Mouse (Mus musculus): ENCODE results near the gene Gm49394.

The Gm49394 gene

DNA sequence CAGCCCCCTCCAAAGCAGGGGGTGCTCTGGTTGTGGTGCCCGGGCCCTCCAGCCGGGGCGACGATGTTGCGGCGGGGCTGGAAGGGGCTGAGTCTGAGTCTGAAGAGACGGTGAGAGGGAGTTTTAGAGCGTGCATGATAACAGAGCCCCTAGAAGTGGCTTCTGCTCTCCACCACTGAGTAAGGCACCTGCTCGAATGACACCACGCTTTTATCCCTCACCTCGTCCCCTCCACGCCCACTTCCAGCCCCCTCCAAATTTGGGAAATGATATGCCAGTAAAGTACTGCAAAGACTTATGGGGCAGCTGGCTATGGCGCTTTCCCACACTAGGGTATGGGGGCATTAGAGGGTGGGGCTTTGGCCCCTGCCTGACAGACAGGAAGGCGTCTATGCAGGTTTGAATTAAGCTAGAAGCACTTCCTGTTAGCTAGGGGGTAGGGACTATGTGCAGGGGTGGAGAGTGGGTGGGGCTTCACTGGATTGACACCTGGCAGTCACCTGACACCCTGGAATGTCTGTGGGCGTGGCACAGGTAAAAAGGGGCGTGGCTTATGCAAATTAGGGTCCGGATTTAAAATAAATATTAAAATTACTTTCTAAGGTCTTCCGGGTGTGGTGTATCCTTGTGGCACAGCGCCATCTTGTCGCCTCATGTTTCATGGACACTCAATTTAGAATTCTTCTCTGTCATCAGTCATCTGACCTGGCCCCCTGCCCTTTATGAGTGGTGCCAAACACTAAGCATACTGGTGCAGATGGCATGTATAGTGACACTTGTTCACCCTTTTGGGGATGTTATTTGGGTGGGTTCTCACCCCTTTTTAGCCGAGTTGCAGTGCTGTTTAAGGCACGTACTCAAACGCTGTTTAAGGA is at the start of gene Gm49394:
Gm49394 (minus strand) TSS at position 192 of the 875 bp plus-strand sequence.
- no peak for DNase-seq

DNA sequence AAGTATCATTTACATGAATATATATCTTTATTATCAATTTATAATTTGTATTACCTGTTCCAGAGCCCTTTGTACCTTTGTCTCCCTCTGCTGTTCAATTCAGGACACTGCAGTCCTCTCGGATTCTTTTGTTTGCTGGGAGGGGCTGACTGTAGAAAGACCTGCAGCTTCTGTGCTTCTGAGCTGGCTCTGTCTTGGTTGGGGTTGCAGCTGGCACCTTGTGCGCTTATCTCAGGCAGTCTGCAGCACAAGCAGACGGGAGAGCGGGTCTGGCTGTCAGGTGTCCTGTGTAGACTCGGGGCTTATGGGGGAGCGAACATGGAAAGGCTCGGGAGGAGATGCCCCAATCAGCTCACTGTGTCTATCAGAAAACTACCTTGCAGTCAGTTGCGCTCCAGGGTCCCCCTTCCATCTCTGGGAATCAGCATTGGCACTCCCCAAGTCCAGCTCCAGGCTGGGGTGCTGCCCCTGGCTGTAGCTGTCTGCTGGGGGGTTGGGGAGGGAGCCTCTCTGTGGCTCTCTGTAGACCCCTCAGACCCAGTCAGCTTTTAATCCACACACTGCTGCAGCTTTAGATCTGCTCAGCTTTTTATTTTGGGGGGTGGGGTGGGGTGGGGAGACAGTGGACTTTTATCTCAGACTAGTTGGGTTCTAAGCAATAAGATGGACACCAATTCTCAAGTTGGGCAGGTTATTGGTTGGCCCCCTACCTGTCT is 45.2 kb upstream of the Gm49394 start:
- DNase-seq: peak; percentile 34 to 54

DNA sequence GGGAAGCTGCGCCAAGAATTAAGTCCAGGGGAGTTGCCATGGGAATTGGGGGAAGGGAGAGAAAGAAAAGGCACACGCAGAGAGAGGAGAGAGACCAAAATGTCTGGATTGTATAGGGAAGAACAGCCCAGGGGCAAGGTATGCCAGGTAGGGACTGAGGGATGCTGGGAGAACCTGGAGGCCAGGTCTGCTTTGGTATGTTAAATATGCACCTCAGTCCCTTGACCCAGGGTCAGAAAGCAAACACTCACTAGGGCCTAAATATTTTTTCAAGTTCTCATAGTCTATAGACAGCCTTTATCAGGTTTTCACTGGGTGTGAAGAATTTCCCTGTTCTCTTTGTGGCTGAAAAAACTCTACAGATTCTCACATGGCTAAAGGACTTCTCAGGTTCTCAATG is 37.1 kb upstream of the Gm49394 start:
- DNase-seq: no peak

DNA sequence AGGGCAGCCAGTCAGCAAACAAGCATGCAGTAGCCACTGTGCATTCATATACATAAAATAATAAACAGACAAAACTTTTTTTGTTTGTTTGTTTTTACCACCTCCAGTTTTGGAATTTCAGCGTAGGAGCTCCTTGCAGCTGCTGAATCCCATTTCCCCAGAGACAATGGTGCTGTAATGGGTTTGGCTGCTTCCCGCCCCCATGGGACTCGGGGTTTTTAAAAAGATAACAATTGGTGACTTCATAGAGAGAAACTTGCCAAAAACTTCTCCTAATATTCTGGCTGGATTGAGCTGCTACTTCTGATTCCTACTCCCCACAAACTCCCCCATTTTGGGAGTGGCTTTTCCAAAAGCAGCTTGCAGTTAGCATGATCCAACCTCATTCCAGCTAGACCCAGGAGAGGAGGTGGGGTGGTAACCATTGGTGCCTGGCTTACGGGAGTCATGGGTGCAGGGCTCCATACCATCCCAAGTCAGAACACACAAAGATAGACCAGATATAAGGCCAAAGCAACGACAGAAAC is 29.7 kb upstream of the Gm49394 start:
- DNase-seq: no peak

DNA sequence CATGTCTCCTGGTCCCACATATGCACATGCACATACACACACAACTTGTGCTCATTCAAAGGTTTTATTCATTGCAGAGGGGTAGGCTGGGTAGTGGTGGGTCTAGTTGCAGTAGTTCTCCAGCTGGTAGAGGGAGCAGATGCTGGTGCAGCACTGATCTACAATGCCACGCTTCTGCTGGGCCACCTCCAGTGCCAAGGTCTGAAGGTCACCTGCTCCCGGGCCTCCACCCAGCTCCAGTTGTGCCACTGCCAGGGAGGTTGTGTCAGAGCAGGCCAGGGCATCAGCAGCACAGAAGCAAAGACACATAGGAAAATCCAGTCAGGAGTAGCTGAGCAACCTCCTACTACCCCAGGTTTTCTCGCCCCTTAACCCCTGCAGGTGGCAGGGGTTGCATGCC is 8.9 kb upstream of the Gm49394 start:
- peak; percentile 49 to 65 for DNase-seq

DNA sequence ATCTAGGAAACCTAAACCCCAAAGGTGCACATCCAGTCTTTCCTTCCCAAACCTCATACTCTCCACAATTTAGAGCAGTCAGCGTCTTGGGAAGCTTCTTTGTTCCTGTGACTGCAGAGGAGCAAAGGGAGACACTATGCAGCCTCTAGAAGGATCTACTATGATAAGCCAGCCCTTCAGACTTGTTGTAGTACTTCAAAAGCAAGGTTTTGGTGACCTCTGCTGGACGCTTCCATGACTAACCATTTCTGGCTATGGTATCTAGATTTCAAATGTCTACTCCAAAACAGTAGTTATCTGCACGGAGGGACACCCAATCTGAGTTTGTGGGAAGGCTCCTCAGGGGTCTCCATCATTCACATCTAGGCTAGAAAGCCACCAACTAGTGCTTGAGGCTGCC is 5.9 kb upstream of the Gm49394 start:
- DNase-seq: peak; percentile 60 to 76

DNA sequence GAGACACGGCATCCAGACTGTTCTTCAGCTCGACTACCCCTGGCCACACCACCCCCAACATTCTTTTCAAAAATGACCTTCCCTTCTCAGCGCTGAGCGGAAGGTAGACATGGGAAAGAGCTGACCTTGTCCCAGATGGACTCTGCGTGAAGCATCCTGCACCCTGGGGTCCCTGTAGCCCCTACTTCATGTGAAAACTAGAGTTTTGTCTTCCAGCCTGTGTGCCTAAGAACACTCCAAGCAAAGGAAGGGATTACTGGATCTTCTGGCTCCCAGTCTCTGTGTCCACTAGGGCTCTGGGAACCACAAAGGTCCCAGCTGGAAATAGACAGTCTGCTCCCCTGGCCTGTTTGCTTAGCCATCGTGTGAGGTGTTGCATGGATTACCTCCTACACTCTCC is 5.4 kb upstream of the Gm49394 start:
- DNase-seq: no peak

DNA sequence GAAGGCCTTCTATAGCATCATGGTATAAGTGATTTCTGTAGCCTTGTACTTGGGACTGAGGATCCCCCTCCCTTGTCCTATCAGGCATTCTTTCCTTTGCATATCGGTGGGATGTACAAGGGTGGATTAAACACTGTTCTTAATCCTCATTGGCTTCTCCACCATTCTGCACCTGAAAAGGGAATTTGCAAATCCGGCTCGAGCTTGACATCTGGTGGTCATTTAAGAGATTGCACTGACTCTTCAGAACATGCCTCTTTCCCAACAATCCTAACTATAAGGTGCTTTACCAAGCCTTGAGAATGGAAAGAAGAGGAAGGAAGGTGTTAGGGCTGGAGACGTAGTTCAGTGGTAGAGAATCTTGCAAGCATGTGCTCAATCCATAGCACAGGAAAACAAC is 2.4 kb upstream of the Gm49394 start:
- DNase-seq: peak in 1 of 2 experiments; percentile 60

DNA sequence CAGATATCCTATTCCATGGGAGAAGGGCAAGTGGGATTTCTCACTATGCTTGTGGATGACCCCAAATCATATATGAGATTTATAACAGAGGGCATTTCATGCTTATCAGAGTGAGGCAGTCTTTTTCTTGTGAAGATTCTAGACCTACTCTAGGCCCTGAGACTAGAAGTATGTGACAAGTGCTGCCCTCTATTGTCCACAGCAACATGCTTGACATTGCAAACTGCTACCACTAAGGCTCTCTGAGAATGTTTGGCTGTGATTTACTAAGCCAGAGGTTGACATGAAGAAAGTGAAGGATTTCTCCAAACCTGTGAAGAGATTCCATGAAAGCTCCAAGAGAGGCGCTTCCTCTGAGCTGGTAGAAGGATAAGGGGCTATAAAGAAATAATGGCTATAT is 1.3 kb upstream of the Gm49394 start:
- DNase-seq: no peak

DNA sequence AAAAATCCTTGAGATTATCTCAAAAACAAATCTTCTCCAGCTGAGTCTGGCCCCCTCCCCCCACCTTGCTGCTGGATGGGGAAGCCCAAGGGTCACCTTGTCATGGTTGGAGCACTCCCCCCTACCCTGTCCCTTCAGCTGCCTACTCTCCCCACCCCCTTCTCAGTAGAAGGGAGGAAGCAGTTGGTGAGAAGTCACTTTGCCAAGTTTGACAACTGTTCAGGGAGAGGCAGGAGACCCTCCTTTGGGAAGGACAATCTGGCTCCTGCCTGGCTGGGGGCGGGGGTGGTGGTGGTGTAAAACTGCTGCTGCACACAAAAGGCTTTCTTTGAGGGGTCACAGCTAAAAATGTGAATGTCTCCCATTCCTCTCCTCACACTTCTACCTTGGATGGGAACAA is 1.4 kb downstream of the Gm49394 start:
- no peak for DNase-seq

DNA sequence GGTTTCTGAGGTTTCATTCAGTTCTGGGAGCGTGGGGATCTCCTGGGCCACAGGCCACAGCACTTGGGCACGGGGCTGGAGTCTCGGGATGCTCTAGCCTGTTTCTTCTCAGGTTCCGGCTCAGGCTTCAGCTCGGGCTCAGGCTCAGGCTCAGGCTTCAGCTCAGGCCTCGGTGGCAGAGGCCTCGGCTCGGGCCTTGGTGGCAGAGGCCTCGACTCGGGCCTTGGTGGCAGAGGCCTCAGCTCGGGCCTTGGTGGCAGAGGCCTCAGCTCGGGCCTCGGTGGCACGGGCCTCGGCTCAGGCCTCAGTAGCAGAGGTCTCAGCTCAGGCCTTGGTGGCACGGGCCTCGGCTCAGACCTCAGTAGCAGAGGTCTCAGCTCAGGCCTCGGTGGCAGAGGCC is 2.2 kb downstream of the Gm49394 start:
- no peak for DNase-seq

DNA sequence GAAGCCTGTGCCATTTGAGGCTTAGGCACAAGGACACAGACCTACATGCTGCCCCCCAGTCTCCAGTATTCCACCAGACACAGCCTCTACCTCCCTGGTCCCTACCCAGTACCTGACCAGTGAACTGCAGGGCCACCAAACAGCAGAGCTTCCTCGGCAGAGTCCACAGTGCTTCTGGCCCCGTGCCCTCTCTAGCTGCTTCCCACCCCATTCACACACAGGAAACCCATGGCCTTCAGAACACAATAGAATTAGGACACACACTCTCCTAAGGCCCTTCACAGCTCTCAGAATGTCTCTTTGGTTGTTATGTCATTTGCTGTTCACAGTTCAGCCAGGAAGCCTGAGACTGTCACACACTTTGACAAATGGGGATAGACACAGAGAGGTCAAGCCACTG is 3.1 kb downstream of the Gm49394 start, which contains the start of gene Igf2:
Igf2 (minus strand) TSS at position 158 of the 400 bp plus-strand sequence.
- peak in 1 of 2 experiments; percentile 53 for DNase-seq

DNA sequence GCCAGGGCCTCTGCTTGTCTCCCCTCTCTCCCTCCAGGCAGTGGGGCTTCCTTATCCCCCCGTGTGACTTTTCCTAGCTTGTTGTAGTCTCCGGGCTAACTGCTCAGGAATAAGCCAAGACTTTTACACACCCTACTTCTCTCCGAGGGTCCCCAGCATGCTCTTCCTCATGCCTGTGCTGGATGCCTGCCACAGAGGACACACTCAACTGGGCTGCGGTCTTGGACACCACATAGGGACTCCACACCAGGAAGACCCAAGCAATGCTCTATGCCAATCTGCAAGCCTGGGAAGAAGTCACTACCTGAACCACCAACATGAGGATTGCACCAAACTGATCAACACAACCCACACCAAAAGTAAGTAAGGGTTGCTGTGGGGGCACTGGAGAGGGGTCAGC is 3.6 kb downstream of the Gm49394 start:
- DNase-seq: no peak

DNA sequence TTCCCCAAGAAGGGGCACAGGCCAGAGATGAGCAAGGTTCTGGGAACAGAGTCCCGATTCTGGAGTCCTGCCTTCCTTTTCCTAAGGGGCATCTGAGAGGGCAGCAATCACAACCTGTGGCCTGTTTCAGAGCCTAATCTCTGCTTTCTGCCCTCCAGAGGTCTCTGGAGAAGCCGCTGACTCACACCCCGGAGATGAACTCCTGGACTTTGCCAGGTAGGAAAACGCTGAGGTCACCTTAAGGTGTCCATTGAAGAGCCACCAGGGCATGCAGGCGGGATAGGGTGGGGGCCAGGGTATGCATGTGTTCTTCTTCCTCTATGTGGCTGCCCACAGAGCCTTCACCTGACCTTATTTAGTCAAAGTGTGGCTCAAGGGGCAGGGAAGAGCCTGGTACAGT is 4.4 kb downstream of the Gm49394 start:
- DNase-seq: no peak

DNA sequence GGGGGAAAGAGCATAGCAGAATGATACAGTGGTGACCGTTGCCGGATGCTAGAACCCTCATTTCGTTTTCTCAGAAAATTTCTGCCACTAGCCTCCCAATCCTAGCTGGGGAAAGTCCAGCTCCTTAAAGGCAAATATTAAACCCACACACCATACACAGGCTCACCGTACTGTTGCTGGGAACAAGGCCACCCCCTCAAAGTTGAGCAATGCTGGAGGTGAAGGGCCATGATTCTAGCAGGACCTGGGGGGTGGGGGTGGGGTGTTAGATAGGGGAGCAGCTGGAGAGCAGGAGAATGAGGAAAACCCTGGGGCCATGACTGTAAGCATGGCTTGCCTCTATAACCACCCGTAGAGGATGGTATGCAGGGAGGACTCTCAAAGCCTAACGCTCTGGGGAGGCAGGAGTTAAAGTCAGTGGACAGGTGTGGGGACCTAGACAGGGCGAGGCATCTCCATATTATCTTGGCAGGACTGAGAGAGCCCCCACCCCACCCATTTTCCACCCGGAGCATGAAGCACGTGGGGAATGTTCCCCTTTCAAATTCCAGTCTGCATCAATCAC is 5.2 kb downstream of the Gm49394 start:
- no peak for DNase-seq

DNA sequence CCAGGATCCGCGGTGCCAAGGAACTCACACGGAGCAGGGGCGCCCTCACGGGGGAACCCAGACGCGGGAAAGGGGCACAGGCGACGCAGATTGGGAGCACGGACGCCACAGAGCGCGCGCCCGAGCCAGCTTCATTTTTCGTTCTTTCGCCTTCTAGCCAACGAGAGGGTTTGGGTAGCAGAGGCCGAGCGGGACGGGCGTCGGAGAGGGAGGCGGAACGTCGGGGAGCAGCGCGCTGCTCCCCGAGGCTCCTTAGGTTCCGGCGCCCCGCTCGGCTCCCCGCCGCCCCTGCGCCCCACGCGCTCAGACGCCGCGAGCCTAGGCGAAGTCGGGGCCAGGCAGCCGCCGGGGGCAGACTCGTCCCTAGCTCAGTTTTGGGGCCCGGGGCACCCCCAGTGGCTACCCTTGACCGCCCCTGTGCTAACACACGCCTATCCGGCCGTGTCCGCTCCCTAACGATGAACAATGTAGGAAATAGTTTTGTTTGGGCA is 5.8 kb downstream of the Gm49394 start:
- DNase-seq: no peak

DNA sequence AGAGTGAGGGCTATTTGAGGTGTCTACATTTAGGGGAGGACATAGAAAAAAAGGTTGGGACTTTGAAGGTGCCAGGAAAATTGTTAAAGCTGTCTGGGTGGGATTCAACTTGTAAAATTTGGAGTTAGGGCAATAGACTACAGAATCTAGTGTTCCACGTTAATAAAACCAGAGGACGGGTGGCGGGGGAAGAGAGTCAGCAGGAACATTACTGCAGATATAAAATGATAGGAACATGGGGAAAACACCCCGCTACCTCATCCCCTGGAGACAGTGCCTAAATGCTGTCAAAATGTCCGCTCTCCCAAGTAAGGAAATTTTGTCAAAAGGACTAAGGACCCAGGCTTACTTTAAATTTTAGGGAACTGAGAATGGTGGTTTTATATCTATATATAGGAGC is 6.6 kb downstream of the Gm49394 start:
- DNase-seq: no peak

DNA sequence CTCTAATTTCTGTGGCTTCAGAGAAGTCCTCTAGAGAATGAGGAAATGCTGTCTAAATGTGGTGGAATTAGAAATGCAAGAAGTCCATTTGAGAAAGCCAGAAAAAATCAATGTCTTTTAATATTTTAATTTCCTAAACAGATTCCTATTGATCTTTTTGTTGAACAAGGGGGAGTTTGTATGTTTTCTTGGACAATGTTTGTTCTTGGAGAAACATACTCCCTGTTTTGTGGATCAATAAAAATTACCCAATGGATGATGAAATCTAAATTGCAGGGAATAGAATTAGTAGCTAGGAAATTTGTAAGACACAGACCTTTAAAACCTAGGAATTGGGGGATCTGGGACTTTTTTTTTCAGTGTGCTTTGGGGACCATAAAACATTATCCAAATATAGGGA is 7.9 kb downstream of the Gm49394 start:
- DNase-seq: no peak

DNA sequence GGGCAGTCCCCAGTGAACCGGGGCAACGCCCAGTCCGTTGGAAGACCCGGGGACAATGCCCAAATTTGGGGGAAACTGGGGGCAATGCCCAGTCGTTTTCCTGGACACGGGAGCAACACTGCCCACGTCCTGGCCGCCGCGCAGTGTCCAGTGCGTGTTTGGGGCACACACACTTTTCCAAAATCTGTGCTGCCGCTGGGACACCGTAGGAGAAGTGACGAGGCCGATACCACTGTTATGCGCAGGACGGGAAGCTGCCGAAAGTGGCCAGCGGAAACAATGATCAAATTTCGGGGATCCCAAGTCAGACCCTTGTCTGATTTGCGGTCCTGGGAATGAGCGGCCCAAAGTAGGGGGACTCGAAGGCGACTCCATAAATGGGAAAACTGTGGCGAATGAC is 8.7 kb downstream of the Gm49394 start:
- no peak for DNase-seq

DNA sequence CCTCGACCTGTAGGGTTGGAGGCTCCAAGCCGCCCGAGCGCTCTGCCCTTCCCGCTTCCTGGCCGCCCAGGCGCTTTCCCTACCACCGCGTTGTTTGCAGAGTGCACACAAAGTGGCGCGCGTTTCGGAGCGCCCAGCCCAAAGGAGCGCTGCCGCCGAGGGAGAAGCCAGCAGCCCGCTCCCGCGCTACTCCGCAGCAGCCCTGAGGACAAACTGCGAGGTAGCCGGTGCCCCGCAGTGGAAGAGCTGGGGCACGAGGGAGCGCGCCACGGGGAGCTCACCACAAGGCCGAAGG is 9.1 kb downstream of the Gm49394 start:
- no peak for DNase-seq

DNA sequence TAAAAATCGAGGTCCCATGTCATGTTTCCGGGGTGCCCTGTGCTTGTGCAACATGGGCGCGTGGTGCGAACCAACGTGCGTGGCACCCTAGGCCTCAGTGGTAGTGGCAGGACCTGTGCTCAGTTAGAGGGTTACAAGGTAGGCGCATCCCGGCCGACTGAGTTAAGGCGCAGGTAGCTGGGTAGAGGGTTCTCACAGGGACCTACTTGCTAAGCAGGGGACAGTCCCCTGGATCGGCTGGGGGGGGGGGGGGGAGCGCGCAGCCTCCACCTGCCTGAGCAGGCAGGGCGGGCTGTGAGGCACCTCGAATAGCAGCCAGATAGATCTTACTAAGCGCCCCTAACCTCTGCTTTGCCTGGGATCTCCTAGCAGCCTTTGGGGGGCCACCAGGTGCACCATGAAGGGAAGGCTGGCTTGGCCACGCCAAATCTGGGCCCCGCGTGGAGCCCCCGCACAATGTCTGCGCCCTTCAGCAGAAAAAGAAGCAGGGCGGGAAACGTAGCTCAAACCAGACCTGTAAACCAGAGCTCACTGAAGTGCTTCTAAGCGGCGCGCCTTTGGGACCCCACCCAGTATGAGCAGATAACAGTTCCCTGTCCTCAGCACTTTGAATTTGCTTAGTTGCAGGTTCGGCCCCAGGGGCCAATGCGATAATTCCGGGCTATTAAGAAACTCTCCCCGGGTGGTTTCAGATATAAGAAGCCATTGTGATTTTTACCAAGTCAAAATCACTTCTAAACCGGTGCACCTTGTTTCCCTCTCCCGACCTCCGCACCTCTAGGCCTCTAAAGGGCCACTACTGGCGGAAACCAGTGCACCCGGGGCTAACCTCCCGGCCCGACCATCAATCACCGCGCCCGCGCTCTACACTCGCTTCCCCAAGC is 9.7 kb downstream of the Gm49394 start:
- DNase-seq: no peak

DNA sequence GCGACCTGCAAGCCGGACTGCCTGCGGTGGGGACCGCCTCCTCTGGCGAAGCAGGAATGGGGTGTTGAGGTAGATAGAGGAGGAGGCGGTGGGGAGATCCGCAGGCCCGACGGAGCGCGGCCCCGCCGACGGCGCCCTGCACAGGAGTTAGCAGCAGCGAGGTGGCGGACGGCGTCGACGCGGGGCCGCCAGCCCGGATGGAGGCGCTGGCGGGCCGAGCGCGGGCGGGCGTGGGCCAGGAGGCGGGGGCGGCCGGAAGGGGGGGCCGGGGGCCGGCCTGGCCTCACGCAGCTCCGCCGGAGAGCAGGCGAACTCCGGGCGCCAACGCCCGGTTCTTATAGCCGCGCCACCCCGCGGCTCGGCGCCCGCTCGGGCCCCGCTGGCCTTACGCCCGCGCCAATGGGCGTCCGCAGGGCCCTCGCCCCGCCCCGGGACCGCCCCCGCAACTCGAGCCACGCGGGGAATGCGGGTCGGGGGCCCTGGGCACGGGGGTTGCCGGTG is 10.5 kb downstream of the Gm49394 start:
- no peak for DNase-seq

All from kidney, postnatal 25 days (tissue).